Mouse (Mus musculus) common myeloid progenitor, adult 5-6 weeks (primary cell): ENCODE measurements around the gene Phf21a. TPM values are rescaled to one million over a fixed set of nuclear protein-coding genes. Genes with fewer than 3 reads are reported as not detected.

ENCODE experiments used
- ATAC-seq: replicated peaks from 2 replicates; pipeline ENCODE4 v1.8.0; 2016; ENCODE audit warnings: low read depth, mild to moderate bottlenecking, moderate TSS enrichment, inconsistent platforms; ENCODE audit not compliant: poor library complexity, severe bottlenecking
- total RNA-seq: library from RNA; stranded (forward); fragments of 200-1000, 187-1606 nt; gene quantifications from 2 replicates; pipeline ENCODE4 v1.2.3, GENCODE M21; 2017

Phf21a gene
- total RNA-seq, 1 experiment from 2014 or later: 40.4 TPM

DNA sequence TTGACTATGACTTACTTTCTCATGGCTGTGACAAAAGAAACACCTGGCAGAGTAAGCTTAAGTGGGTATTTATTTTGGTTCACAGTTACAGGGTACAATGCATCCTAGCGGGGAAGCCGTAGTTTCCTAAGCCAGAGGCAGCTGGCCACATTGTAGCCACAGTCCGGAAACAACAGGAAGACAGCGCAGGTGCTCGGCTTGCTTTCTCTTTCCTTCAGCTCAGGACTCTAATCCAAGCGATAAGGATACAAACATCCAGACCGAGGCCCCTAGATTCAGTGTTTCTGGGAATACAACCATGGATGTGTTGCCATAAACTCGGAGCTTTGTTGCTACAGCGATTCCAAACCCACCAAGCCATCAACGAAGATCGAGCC, 280.5 kb downstream of the Phf21a start:
- no peak for ATAC-seq

GRCm38 (mm10) chr2:92374514-92374913, 281.6 kb downstream of the Phf21a start, which contains the start of the genes Pex16 and Large2:
Gene Pex16 (plus strand): TSS chr2:92374676.
Gene Large2 (minus strand): TSS chr2:92374869.
- peak; percentile 43 for ATAC-seq

GRCm38 (mm10) chr2:92375099-92375623, 282.2 kb downstream of the Phf21a start:
- peak; percentile 91 for ATAC-seq

DNA sequence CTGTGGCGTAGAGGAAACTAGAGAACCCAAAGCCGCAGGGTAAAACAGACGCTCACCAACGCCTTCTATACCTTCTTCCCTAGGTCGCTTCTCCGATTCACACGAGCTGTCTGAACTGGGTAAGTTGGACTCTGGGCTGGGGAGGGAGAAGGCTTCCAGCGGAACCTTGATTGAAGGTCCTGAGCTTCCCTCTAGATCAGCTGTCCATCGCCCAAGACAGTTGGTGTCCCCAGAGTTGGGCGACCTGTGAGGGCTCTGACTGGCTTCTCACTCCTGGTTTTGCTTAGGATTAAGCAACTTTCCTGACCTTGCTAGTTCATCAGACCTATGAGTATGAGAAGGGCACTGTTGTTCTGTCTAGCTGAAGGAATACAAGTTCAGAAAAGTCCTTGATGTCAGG, 282.9 kb downstream of the Phf21a start:
- no peak for ATAC-seq

GRCm38 (mm10) chr2:92376300-92376699, 283.4 kb downstream of the Phf21a start:
- ATAC-seq: no peak

GRCm38 (mm10) chr2:92377320-92377719, 284.4 kb downstream of the Phf21a start:
- ATAC-seq: no peak

- no peak for ATAC-seq
Observed at GRCm38 (mm10) chr2:92379783-92380494, 287.0 kb downstream of the Phf21a start.

DNA sequence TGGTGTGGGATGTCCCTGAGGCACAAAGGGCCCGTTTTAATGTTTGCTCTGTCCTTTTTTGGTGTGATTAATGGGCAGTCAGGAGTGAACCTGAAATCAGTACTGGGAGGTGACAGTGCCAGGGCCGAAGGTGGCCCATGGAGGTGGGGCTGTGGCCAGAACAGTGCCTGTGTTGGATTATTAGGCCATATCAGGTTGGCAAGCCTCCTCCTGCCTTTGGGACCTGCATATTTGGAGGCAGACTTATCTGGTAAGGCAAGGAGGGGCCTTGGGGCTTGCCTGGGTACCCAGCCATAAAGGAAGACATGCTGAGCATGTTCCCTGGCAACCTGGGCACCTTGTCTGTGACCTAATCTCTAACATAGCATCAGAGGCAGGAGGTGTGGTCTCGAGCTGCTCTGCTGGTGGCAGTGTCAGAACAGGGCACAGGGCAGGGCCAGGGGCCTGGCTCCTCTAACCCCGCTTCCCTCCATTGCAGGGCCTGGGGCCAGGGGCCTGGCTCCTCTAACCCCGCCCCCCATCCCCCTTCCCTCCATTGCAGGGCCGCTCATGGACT, 287.7 kb downstream of the Phf21a start:
- no peak for ATAC-seq

- ATAC-seq: no peak
Observed at GRCm38 (mm10) chr2:92381161-92381560, 288.2 kb downstream of the Phf21a start.

DNA sequence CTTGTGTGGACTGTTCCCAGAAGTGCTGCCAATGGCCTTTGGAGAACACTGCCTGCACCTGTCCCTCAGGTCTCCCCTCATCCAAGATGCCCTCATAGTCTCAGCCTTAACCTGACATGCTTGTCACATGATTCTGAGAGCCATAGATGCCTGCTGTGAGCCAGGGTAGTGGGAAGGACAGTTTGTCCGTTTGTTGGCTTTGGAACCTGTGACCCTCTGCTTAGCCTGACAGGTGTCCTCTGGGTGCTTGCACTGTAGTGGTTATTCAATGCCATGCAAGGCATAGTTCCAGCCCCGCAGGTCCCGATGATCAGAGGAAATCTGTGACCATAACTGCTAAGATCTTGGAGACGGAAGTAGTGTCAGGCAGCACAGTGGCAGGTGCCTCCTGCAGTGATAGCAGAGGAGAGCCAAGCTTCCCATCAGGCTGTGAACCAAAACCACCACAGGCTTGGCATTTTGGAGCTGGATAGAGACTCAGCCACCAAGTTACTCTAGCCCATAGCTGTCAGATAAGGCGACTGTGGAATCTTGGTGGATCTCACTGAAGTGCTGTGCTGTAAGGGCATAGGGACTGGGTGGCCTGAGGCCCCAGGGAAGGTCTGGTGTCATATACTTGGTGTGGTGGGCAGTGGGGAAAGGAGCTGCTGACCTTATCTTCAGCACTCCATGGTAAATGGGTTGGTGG, 289.1 kb downstream of the Phf21a start, which contains the start of gene 1700029I15Rik:
Gene 1700029I15Rik (plus strand): TSS at position 638 of the 688 bp plus-strand sequence.
- ATAC-seq: no peak

- ATAC-seq: no peak
Observed at GRCm38 (mm10) chr2:92382759-92383158, 289.8 kb downstream of the Phf21a start.

DNA sequence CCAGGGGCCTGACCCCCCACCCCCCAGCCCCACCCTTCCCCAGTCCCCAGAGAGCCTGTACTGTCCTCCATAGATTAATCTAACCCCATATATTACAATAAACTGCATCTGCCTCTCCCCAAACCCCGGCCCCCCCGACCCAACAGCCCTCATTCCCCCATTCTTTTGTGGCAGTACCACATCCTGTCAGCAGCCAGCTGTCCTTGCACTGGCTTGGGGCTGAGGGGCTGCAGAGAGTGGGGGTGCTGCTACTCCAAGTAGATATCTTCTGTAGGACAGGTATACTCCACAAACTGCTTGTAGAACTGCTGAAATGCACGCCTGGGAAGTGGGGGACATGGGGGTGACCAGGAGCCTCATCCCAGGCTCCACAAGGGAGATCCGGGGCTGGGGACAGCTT, 291.2 kb downstream of the Phf21a start:
- no peak for ATAC-seq

DNA sequence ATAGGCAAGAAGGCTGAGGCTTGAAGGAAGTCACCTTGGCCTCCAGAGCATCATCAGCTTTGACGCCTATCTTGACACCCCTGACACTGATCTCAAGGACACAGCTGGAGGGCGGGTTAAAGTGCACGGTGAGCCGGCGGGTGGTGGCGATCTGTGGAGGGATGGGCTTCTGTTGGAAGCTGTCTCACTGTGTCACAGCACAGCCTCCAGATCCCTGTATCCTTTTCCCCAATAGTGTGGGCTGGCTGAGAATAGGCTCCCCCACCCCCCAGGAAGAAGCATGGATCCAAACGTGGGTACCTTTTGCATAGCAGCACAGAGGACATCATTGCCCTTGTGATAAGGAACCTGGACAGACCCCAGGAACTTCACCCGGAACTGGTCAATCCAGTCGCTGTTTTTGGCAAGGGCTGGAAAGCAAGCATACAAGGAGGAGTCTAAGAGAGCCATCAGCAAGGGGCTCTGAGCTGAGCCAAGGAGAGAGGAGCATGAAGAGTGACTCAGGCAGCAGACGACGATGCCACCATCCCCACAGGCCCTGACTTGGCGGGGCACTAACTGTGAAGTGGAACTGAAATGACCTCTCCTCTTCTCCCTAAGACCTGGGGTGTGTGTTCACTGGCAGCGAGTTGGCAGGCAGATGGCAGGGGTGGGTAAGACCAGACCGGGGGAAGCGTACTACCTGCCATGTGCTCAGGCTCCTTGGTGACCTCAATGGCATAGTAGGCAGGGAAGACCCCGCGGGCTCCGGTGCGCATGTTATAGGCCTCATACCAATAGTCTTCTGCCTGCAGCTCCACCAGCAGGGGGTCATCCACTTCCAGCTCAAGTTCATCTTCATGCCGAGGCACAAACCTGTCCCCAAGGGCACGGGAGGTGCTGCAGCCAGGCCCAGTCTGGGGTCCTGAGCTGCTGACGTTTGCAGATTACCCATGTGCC, 292.5 kb downstream of the Phf21a start:
- no peak for ATAC-seq

DNA sequence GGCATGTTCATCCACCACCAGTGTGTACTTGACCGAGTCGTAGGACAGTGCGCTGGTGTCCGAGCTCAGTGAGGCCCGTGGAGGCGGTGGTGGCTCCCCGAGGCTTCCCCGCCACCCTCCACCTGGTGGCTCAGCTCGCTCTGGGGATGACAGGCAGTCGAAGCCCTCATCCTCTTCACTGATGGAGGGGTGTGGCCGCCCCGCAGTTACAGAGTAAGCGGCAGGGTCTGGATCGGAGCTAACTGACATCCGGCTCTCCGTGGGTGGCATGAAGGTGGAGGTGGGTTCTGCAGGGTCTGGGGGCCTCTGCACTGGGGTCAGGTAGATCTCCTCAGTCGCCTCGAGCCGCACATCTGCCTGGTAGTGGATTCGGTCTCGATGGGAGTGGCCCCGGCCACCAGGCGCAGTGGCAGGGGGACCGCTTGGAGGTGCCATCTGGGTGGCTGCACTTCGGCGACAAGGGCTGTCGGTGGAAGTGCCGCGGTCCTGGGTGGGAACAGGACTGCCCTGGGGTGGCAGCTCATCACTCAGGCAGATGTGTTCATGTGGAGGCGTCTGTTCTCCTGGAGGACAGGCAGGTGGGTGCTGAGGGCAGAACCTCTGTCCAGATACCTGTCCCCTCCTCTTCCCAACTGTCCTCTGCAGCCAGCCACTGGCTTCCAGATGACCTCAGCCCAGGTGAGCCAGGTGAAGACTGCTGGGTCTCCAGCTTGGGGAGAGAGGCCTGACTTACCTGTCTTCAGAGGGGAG, 294.1 kb downstream of the Phf21a start:
- no peak for ATAC-seq

GRCm38 (mm10) chr2:92387646-92388045, 294.7 kb downstream of the Phf21a start:
- ATAC-seq: no peak

DNA sequence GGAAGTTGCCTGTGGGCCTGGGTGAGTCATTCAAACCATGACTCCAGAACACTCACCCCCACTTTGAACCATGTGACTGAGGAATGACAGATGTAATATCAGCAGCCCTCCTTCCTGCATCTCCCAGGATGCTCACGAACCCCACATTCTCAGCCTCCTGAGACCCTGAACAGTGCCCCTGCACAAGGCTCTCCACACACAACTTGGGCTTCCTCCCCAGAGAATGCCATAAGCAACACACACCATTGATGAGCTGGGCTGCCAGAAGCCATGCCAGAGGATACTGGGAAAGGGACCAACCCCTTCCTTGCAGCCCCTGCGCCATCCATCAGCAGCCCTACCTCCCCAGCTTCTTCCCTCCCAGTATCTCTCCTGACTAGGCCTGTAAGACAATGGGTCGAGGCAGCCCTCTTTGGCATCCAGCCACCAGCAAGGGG, 295.2 kb downstream of the Phf21a start:
- ATAC-seq: no peak

DNA sequence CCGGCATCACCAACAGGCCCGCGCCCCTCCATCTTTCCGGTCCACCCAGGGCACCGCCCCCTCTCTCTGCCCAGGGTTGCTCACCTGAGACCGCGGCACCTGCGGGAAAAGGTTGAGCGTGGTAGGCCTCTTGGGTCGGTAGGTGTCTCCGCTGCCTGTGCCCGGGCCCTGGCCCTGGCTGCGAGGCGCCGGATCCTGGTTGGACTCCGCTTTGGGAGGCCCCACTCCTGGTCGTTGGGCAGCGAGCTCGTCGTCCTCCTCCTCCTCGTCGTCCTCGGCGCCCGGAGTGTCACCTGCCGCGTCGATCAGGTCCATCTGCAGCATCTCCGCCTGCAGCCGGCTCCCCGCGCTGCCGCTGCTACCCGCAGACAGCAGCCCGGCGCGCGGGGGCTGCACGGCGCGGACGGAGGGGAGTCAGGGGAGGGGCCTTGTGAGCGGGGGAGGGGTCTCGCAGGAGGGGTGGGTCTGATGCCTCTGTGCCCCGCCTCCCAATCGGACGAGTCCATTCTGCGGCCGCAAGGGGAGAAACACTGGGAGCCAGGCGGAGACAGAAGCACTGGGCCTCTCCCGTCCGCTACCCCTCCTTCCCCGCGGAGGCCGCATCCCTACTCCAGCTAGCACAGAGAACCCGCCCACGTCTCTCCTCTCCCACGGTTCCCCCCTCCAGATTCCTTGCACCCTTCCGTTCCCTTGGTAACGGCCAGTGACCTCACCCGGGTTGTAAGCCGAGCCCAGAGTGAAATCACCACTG, 296.1 kb downstream of the Phf21a start:
- ATAC-seq: peak; percentile 42

DNA sequence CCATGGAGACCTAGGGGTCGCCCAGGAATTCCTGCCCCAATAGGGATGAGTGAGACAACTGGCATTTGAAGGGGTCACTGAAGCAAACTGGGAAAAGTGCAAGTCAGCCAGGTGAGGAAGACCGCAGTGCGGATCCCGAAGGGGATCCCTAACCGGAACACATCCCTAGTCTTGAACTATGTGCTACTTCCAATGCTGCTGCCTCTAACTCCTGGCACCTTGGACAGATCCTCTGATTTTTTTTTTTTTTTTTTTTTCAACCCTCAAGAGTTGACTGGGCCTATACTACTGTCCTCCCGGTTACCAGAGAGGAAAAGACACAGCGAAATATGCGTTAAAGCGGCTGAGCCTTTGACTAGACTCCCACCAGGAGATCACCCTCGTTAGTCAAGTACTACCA, 296.7 kb downstream of the Phf21a start:
- ATAC-seq: no peak
